Mouse (Mus musculus) myocyte (in vitro differentiated cells): ENCODE measurements around the gene Tanc1. TPM values are rescaled to one million over a fixed set of nuclear protein-coding genes. Genes with fewer than 3 reads are reported as not detected.

Source experiments
- H3K27me3 ChIP-seq: one replicate; pipeline ENCODE4 v1.6.1; 2011; ENCODE audit not compliant: control insufficient read depth, insufficient read depth, insufficient read length
- H3K36me3 ChIP-seq: one replicate; pipeline ENCODE4 v1.6.1; 2011; ENCODE audit not compliant: control insufficient read depth, insufficient read depth
- H3K4me2 ChIP-seq: one replicate; pipeline ENCODE4 v1.6.1; 2011; ENCODE audit warnings: low read depth, control low read depth
- H3K4me3 ChIP-seq: one replicate; pipeline ENCODE4 v1.5.1; 2011; ENCODE audit warnings: mild to moderate bottlenecking, control low read depth, moderate library complexity
- H3K79me2 ChIP-seq: one replicate; pipeline ENCODE4 v1.6.1; 2011; ENCODE audit not compliant: control insufficient read depth, insufficient read depth
- H3ac ChIP-seq: one replicate; pipeline ENCODE4 v1.6.1; 2011; ENCODE audit not compliant: control insufficient read depth, insufficient read length
- CEBPB ChIP-seq: IDR thresholded peaks from 2 replicates; pipeline ENCODE4 v1.6.1; 2011; ENCODE audit warnings: mild to moderate bottlenecking, moderate library complexity; ENCODE audit not compliant: poor library complexity, insufficient read depth, severe bottlenecking
- E2F4 ChIP-seq: IDR thresholded peaks from one replicate; pipeline ENCODE4 v1.6.1; 2011; ENCODE audit warnings: mild to moderate bottlenecking, control low read depth, moderate library complexity; ENCODE audit not compliant: insufficient read depth
- MAX ChIP-seq: IDR thresholded peaks from one replicate; pipeline ENCODE4 v1.6.1; 2011; ENCODE audit warnings: low read depth, mild to moderate bottlenecking, control low read depth
- MYOD1 ChIP-seq, 3 experiments: IDR thresholded peaks; one replicate each; pipeline ENCODE4 v1.6.1; 2011; ENCODE audit warnings: control low read depth in 2 of 3, low read depth in 2 of 3, mild to moderate bottlenecking in 2 of 3, moderate library complexity in 1 of 3; ENCODE audit not compliant: insufficient read length in 2 of 3, control insufficient read depth in 1 of 3
- MYOG ChIP-seq, 3 experiments: IDR thresholded peaks; one replicate each; pipeline ENCODE4 v1.6.1; 2011; ENCODE audit warnings: control low read depth in 2 of 3, low read depth in 2 of 3, mild to moderate bottlenecking in 2 of 3; ENCODE audit not compliant: insufficient read length in 2 of 3, control insufficient read depth in 1 of 3, insufficient read depth in 1 of 3
- POLR2A ChIP-seq: IDR thresholded peaks from one replicate; pipeline ENCODE4 v1.6.1; 2011; ENCODE audit warnings: low read depth, mild to moderate bottlenecking, control low read depth, moderate library complexity; ENCODE audit not compliant: insufficient read length
- POLR2AphosphoS2 ChIP-seq: IDR thresholded peaks from one replicate; pipeline ENCODE4 v1.6.1; 2011; ENCODE audit warnings: low read depth, control low read depth; ENCODE audit not compliant: insufficient read length
- REST ChIP-seq: IDR thresholded peaks from one replicate; pipeline ENCODE4 v1.6.1; 2011; ENCODE audit warnings: mild to moderate bottlenecking, control low read depth, moderate library complexity; ENCODE audit not compliant: insufficient read depth, insufficient read length
- SRF ChIP-seq: IDR thresholded peaks from one replicate; pipeline ENCODE4 v1.6.1; 2011; ENCODE audit warnings: low read depth; ENCODE audit not compliant: control insufficient read depth, insufficient read length
- TCF12 ChIP-seq: IDR thresholded peaks from one replicate; pipeline ENCODE4 v1.6.1; 2011; ENCODE audit warnings: mild to moderate bottlenecking, control low read depth; ENCODE audit not compliant: poor library complexity, insufficient read depth, severe bottlenecking
- TCF3 ChIP-seq: IDR thresholded peaks from one replicate; pipeline ENCODE4 v1.6.1; 2011; ENCODE audit warnings: low read depth, control low read depth; ENCODE audit not compliant: insufficient read length
- USF1 ChIP-seq: IDR thresholded peaks from one replicate; pipeline ENCODE4 v1.6.1; 2011; ENCODE audit warnings: low read depth, mild to moderate bottlenecking, control low read depth, moderate library complexity
- polyA plus RNA-seq: library from polyadenylated mRNA; unstranded; fragments of >200 nt; fragmentation: generic; extraction: Trizol; gene quantifications from one replicate; pipeline ENCODE4 v1.2.1, GENCODE M21; 2012; ENCODE audit warnings: missing spikeins

Gene Tanc1
- polyA plus RNA-seq, 1 experiment, result 24.7 TPM

DNA sequence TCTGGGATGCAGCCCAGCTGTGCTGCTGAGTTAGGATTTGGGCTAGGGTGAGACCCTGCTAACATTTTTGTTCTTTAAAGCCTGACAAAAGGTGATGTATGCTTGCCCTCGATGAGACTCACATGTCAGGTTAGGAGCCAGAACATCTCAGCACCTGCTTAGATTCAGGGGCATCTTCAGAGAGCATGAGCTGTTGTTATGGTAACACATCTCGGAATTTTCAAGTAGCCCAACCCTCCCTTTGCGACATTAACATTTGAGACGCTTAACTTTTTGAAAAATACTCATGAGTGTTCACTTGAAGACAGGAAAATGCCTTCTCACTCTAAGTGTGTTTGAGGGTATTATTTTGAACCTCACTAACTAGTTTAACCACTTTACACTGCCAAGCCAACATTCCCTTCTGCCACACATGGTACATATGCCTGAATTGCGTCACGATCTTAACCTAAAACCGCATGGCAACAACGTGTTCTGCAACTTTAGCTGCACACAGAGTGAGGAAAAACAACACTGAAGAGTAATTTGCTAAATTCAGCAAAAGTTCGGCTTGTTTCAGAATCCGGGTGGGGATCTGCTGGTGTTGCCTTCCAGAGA is 67.7 kb downstream of the Tanc1 start:
- Histone ChIP-seq H3K27me3 (no peaks in the 10 kb centered on the region), H3ac (no peak overlapping the region), H3K79me2 (peaks cover 98% of the 10 kb centered on the region), H3K4me2 (no peak overlapping the region), H3K4me3 (no peak overlapping the region), H3K36me3 (no peaks in the 10 kb centered on the region)
- TF ChIP-seq CEBPB, result no peak
- TF ChIP-seq TCF3, result no peak
- no peak for TF ChIP-seq TCF12
- no peak for TF ChIP-seq SRF
- TF ChIP-seq POLR2AphosphoS2, result no peak
- TF ChIP-seq REST, result no peak

DNA sequence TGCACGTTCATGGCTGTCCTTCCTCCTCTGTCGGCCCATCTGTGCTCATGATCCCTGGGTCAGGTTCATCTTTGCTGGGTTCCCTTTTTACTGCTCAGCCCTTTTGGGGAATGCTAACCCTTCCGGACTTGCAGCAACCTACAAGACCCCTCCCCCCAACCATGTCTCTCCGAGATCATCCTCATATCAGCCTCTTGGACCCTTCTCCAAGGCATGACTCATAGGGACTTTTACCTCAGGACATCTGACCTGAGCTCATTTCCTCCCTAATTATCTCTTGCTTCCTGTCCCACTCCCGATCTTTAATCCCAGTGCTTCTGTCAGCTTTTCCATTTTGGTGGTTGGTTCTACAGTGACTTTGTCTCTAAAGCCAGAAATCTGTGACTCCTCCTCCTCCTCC is 68.9 kb downstream of the Tanc1 start:
- H3K4me2 ChIP-seq, result peak overlapping the region; percentile 22

DNA sequence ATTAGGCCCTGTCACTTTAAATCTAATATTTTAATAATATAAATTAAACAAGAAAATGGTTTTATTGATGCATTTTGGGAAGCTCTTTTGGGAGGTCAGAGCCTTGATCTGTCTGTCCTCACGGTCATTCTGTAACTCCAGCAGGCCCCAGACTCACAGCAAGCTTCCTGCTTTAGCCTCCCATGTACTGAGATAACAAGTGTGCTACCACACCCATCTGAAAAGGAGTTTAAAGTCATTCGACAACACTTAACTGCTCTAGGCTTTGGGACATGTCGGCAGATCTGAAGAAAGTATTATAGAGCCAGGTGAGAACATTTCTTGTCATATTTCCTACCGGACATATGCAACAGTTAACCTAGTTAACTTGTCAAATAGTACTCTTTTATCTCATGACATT is 69.3 kb downstream of the Tanc1 start:
- H3ac ChIP-seq, result no peak overlapping the region
- TF ChIP-seq MYOD1 (IDR thresholded peaks at IDR 0.05; ENCODE audit: control insufficient read depth in 1 of 3, insufficient read length in 2 of 3, low read depth in 2 of 3) (no peak), MAX (no peak), POLR2AphosphoS2 (no peak), SRF (no peak), TCF3 (no peak), MYOG (IDR thresholded peaks at IDR 0.05; ENCODE audit: control insufficient read depth in 1 of 3, insufficient read depth in 1 of 3, insufficient read length in 2 of 3, low read depth in 2 of 3) (no peak), CEBPB (no peak), TCF12 (no peak), E2F4 (no peak), POLR2A (no peak), REST (no peak), USF1 (no peak)
- no peaks in the 10 kb centered on the region for H3K36me3 ChIP-seq
- no peak overlapping the region for H3K4me3 ChIP-seq
- H3K4me2 ChIP-seq, result peak overlapping the region; percentile 31
- H3K79me2 ChIP-seq, result peaks cover 90% of the 10 kb centered on the region
- H3K27me3 ChIP-seq, result no peaks in the 10 kb centered on the region

More for the DNA sequence above, 68.9 kb downstream of the Tanc1 start:
- peaks cover 90% of the 10 kb centered on the region for H3K79me2 ChIP-seq
- TF ChIP-seq MAX (no peak), TCF12 (no peak), MYOG (IDR thresholded peaks at IDR 0.05; ENCODE audit: control insufficient read depth in 1 of 3, insufficient read depth in 1 of 3, insufficient read length in 2 of 3, low read depth in 2 of 3) (no peak), POLR2A (no peak), REST (no peak), MYOD1 (IDR thresholded peaks at IDR 0.05; ENCODE audit: control insufficient read depth in 1 of 3, insufficient read length in 2 of 3, low read depth in 2 of 3) (no peak), POLR2AphosphoS2 (no peak), SRF (no peak), USF1 (no peak), E2F4 (no peak)
- no peaks in the 10 kb centered on the region for H3K36me3 ChIP-seq
- no peak overlapping the region for H3ac ChIP-seq
- no peaks in the 10 kb centered on the region for H3K27me3 ChIP-seq
- H3K4me3 ChIP-seq, result no peak overlapping the region

DNA sequence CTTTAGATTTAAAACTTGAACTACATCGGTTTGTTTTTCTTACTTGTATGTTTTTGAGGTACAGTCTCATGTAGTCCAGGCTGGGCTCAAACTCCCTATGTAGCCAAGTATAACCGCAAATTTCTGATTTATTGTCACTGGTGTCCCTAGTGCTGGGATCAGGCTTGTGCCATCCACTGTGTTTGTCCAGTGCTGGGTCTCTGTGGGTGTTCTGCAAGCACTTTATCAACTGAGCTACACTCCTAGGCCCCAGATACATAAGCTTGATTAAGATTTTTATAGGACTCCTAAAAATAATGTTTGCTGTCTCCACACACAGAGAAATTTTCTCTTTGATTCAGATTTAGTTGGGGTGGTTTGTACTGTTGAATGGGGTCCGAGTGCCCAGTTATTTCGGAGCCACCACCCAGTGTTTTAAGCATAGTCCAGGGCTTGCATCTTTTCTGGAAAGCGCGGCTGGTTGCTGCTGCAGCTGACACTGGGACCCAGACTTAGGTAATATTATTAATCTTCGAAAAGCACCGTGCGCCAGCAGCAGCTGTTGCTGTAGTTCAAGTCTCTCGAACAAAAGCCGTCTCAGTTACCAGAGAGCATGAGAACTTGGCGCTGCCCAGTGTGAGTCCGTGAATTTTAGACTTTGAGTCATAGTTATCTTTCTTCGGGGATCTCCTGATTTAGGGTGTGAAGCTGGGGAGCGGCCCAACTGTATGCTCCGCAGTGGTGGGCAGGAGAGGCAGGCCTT is 73.2 kb downstream of the Tanc1 start:
- Histone ChIP-seq H3ac (no peak overlapping the region), H3K4me3 (no peak overlapping the region), H3K36me3 (no peaks in the 10 kb centered on the region), H3K27me3 (no peaks in the 10 kb centered on the region), H3K4me2 (peak overlapping the region; percentile 74), H3K79me2 (peaks cover 91% of the 10 kb centered on the region)
- peak; percentile 22 for TF ChIP-seq TCF3
- TF ChIP-seq CEBPB, result 0 out of 2 replicates have a peak, but pooled peaks have one; percentile 2
- no peak for TF ChIP-seq E2F4
- no peak for TF ChIP-seq POLR2AphosphoS2
- TF ChIP-seq SRF, result no peak
- TF ChIP-seq MAX, result peak; percentile 33
- TF ChIP-seq MYOG (IDR thresholded peaks at IDR 0.05; ENCODE audit: control insufficient read depth in 1 of 3, insufficient read depth in 1 of 3, insufficient read length in 2 of 3, low read depth in 2 of 3), result peak in 2 of 3 experiments; percentile 81 to 97
- TF ChIP-seq POLR2A, result no peak
- TF ChIP-seq USF1, result no peak
- peak; percentile 97 to 99 (median 98) for TF ChIP-seq MYOD1 (IDR thresholded peaks at IDR 0.05; ENCODE audit: control insufficient read depth in 1 of 3, insufficient read length in 2 of 3, low read depth in 2 of 3)
- peak; percentile 97 for TF ChIP-seq TCF12
- TF ChIP-seq REST, result no peak
